Mouse (Mus musculus) MN1 (cell line): ENCODE measurements at regions not wholly inside any gene's neighbourhood (a gene's known extent, or its start where the extent isn't known, plus 50 kb on each side); places are given as distances from the start of the nearest gene placed in this dataset.

ENCODE experiments used
- DNase-seq: peaks from one replicate; pipeline ENCODE4 v3.0.0-alpha.2; 2016; ENCODE audit warnings: low spot score

- DNase-seq = no peak
These were observed 68.3 kb upstream of the Frg1 start for GRCm38 (mm10) chr8:41485163-41485562.

GRCm38 (mm10) chr8:41483297-41483696, 66.4 kb upstream of the Frg1 start:
- no peak for DNase-seq

- DNase-seq = no peak
These were observed 56.3 kb upstream of the Frg1 start for GRCm38 (mm10) chr8:41472992-41473699.

DNA sequence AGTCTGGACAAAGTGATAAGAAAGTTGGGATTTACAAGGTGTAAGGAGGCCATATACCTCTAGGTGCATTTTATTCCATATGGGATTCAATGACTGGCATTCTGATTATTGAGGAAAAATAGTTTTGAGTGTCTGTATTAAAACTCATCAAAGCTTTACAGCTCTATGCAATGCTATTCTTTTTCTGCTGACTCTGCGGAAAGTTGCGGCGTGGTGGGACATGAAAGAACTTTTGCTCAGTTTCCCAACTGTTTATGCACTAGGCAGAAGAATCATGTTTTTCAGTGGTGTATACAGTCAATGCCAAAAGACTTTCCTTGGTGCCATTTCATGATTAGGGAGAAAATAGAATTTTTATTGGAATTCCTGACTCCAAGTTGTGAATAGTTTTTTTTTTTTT, 55.4 kb upstream of the Frg1 start:
- no peak for DNase-seq
